Mouse (Mus musculus) MEL (cell line): Measurements from ENCODE around the gene Sobp. TPM values are rescaled to one million over a fixed set of nuclear protein-coding genes. Genes with fewer than 3 reads are reported as not detected.

Experiments used
- DNase-seq: peaks from one replicate; pipeline ENCODE4 v3.0.0; 2011; ENCODE audit warnings: low read depth, low spot score
- H3K27ac ChIP-seq: 2 replicates; pipeline ENCODE4 v1.5.1; 2012; ENCODE audit warnings: low read depth, mild to moderate bottlenecking, control low read depth, low read length, moderate library complexity; ENCODE audit not compliant: control insufficient read depth
- H3K27me3 ChIP-seq, 2 experiments: fragments of 150-350 bp in 1 of 2; sonication (generic) in 1 of 2; 2 replicates each; pipeline ENCODE4 v1.6.1; 2012; ENCODE audit warnings: low read length in 2 of 2, mild to moderate bottlenecking in 2 of 2, improper control_type of control experiment in 1 of 2, moderate library complexity in 1 of 2; ENCODE audit not compliant: insufficient read depth in 2 of 2, control insufficient read depth in 1 of 2
- H3K36me3 ChIP-seq, 2 experiments: 2 replicates each; pipeline ENCODE4 v1.6.1; 2012 to 2014; ENCODE audit warnings: low read length in 2 of 2, improper control_type of control experiment in 1 of 2, inconsistent platforms in 1 of 2, mild to moderate bottlenecking in 1 of 2; ENCODE audit not compliant: insufficient read depth in 2 of 2, control insufficient read depth in 1 of 2
- H3K4me1 ChIP-seq, 2 experiments: fragments of 150-350 bp in 1 of 2; sonication (generic) in 1 of 2; 2 replicates each; pipeline ENCODE4 v1.6.1; 2012; ENCODE audit warnings: low read length in 2 of 2, improper control_type of control experiment in 1 of 2, mild to moderate bottlenecking in 1 of 2; ENCODE audit not compliant: insufficient read depth in 2 of 2, control insufficient read depth in 1 of 2
- H3K4me3 ChIP-seq, 2 experiments: fragments of 150-350 bp in 1 of 2; sonication (generic) in 1 of 2; 2 replicates each; pipeline ENCODE4 v1.5.1; 2012; ENCODE audit warnings: low read depth in 2 of 2, low read length in 2 of 2, mild to moderate bottlenecking in 2 of 2, moderate library complexity in 2 of 2, control low read depth in 1 of 2, improper control_type of control experiment in 1 of 2; ENCODE audit not compliant: control insufficient read depth in 1 of 2, insufficient read depth in 1 of 2
- H3K79me2 ChIP-seq: 2 replicates; pipeline ENCODE4 v1.6.1; 2012; ENCODE audit warnings: mild to moderate bottlenecking, low read length, moderate library complexity; ENCODE audit not compliant: control insufficient read depth, poor library complexity, insufficient read depth
- H3K9ac ChIP-seq: 2 replicates; pipeline ENCODE4 v1.6.1; 2012; ENCODE audit warnings: low read depth, mild to moderate bottlenecking, control low read depth, low read length, moderate library complexity; ENCODE audit not compliant: control insufficient read depth, poor library complexity, severe bottlenecking
- H3K9me3 ChIP-seq: fragments of 150-350 bp; sonication (generic); replicated peaks from 2 replicates; pipeline ENCODE4 v1.6.1; 2012; ENCODE audit warnings: mild to moderate bottlenecking, low read length, improper control_type of control experiment, moderate library complexity; ENCODE audit not compliant: insufficient read depth
- CHD1 ChIP-seq: IDR thresholded peaks from 2 replicates; pipeline ENCODE4 v1.6.1; 2012; ENCODE audit warnings: low read depth, mild to moderate bottlenecking, inconsistent platforms, low read length, improper control_type of control experiment
- CHD2 ChIP-seq: IDR thresholded peaks from 2 replicates; pipeline ENCODE4 v1.6.1; 2011; ENCODE audit warnings: low read length, improper control_type of control experiment
- CTCF ChIP-seq, 3 experiments: IDR thresholded peaks in 2 of 3; conservative IDR thresholded peaks in 1 of 3; 2 replicates each; pipeline ENCODE4 v1.5.1; 2011 to 2012; ENCODE audit warnings: low read length in 3 of 3, low read depth in 2 of 3, mild to moderate bottlenecking in 2 of 3, improper control_type of control experiment in 1 of 3, inconsistent platforms in 1 of 3, mixed read lengths in 1 of 3, moderate library complexity in 1 of 3; ENCODE audit not compliant: control insufficient read depth in 1 of 3, insufficient read depth in 1 of 3, poor library complexity in 1 of 3, severe bottlenecking in 1 of 3
- ELF1 ChIP-seq: IDR thresholded peaks from 2 replicates; pipeline ENCODE4 v1.6.1; 2014; ENCODE audit warnings: low read depth, mild to moderate bottlenecking, inconsistent platforms, low read length, improper control_type of control experiment, moderate library complexity
- GATA1 ChIP-seq: IDR thresholded peaks from 2 replicates; pipeline ENCODE4 v1.6.1; 2011; ENCODE audit warnings: low read depth, low read length, improper control_type of control experiment
- JUND ChIP-seq: IDR thresholded peaks from 2 replicates; pipeline ENCODE4 v1.6.1; 2011; ENCODE audit warnings: low read depth, mild to moderate bottlenecking, improper control_type of control experiment, low read length
- KAT2A ChIP-seq: conservative IDR thresholded peaks from 2 replicates; pipeline ENCODE4 v1.6.1; 2012; ENCODE audit warnings: low read depth, low read length, improper control_type of control experiment, inconsistent platforms
- MAFK ChIP-seq: IDR thresholded peaks from 2 replicates; pipeline ENCODE4 v1.6.1; 2011; ENCODE audit warnings: low read depth, mild to moderate bottlenecking, low read length, improper control_type of control experiment, borderline replicate concordance
- MAX ChIP-seq: IDR thresholded peaks from 2 replicates; pipeline ENCODE4 v1.6.1; 2011; ENCODE audit warnings: low read length, improper control_type of control experiment
- MAZ ChIP-seq: IDR thresholded peaks from 2 replicates; pipeline ENCODE4 v1.6.1; 2012; ENCODE audit warnings: low read depth, mild to moderate bottlenecking, inconsistent platforms, low read length, improper control_type of control experiment
- MYB ChIP-seq: IDR thresholded peaks from 2 replicates; pipeline ENCODE4 v1.6.1; 2011; ENCODE audit warnings: mild to moderate bottlenecking, low read depth, low read length, improper control_type of control experiment
- MYC ChIP-seq: IDR thresholded peaks from 2 replicates; pipeline ENCODE4 v1.6.1; 2011; ENCODE audit warnings: low read depth, mild to moderate bottlenecking, low read length, improper control_type of control experiment, moderate library complexity
- NELFE ChIP-seq: IDR thresholded peaks from 2 replicates; pipeline ENCODE4 v1.6.1; 2011; ENCODE audit warnings: low read depth, low read length, improper control_type of control experiment
- NRF1 ChIP-seq: IDR thresholded peaks from 2 replicates; pipeline ENCODE4 v1.6.1; 2014; ENCODE audit warnings: low read depth, mild to moderate bottlenecking, inconsistent platforms, low read length, improper control_type of control experiment, moderate library complexity; ENCODE audit not compliant: poor library complexity, insufficient read depth, severe bottlenecking
- POLR2AphosphoS5 ChIP-seq: IDR thresholded peaks from 2 replicates; pipeline ENCODE4 v1.6.1; 2012; ENCODE audit warnings: low read depth, borderline replicate concordance, mild to moderate bottlenecking, inconsistent platforms, low read length, moderate library complexity, mixed read lengths
- RAD21 ChIP-seq: IDR thresholded peaks from 2 replicates; pipeline ENCODE4 v1.6.1; 2011; ENCODE audit warnings: mild to moderate bottlenecking, low read depth, low read length, improper control_type of control experiment
- RCOR1 ChIP-seq: IDR thresholded peaks from 2 replicates; pipeline ENCODE4 v1.6.1; 2012; ENCODE audit warnings: low read depth, mild to moderate bottlenecking, inconsistent platforms, low read length, improper control_type of control experiment
- SMC3 ChIP-seq: IDR thresholded peaks from 2 replicates; pipeline ENCODE4 v1.6.1; 2011; ENCODE audit warnings: low read depth, low read length, improper control_type of control experiment
- TBP ChIP-seq: IDR thresholded peaks from 2 replicates; pipeline ENCODE4 v1.8.0; 2011; ENCODE audit warnings: low read depth, low read length, improper control_type of control experiment
- TCF12 ChIP-seq: IDR thresholded peaks from 2 replicates; pipeline ENCODE4 v1.6.1; 2014; ENCODE audit warnings: low read depth, mild to moderate bottlenecking, inconsistent platforms, low read length, improper control_type of control experiment, moderate library complexity
- UBTF ChIP-seq: IDR thresholded peaks from 2 replicates; pipeline ENCODE4 v1.6.1; 2012; ENCODE audit warnings: low read depth, mild to moderate bottlenecking, inconsistent platforms, low read length, improper control_type of control experiment, moderate library complexity, borderline replicate concordance; ENCODE audit not compliant: insufficient read depth
- USF1 ChIP-seq: IDR thresholded peaks from 2 replicates; pipeline ENCODE4 v1.6.1; 2014; ENCODE audit warnings: low read depth, mild to moderate bottlenecking, inconsistent platforms, low read length, improper control_type of control experiment, moderate library complexity
- USF2 ChIP-seq, 2 experiments: IDR thresholded peaks; 2 replicates each; pipeline ENCODE4 v1.6.1; 2011 to 2012; ENCODE audit warnings: improper control_type of control experiment in 2 of 2, low read length in 2 of 2, borderline replicate concordance in 1 of 2, inconsistent platforms in 1 of 2, low read depth in 1 of 2, mild to moderate bottlenecking in 1 of 2; ENCODE audit not compliant: insufficient read depth in 1 of 2
- ZC3H11A ChIP-seq: IDR thresholded peaks from 2 replicates; pipeline ENCODE4 v1.6.1; 2012; ENCODE audit warnings: low read depth, mild to moderate bottlenecking, inconsistent platforms, low read length, improper control_type of control experiment
- ZKSCAN1 ChIP-seq: IDR thresholded peaks from 2 replicates; pipeline ENCODE4 v1.6.1; 2012; ENCODE audit warnings: low read depth, mild to moderate bottlenecking, inconsistent platforms, low read length, improper control_type of control experiment, moderate library complexity
- ZMIZ1 ChIP-seq: IDR thresholded peaks from 2 replicates; pipeline ENCODE4 v1.6.1; 2012; ENCODE audit warnings: low read depth, mild to moderate bottlenecking, inconsistent platforms, low read length, improper control_type of control experiment, moderate library complexity
- ZNF384 ChIP-seq: IDR thresholded peaks from 2 replicates; pipeline ENCODE4 v1.6.1; 2012; ENCODE audit warnings: low read depth, mild to moderate bottlenecking, inconsistent platforms, low read length, improper control_type of control experiment
- polyA plus RNA-seq, 2 experiments: library from polyadenylated mRNA; stranded (reverse) in 1 of 2; unstranded in 1 of 2; fragments of >175 nt in 1 of 2; fragments of >200 nt in 1 of 2; gene quantifications; 2 replicates each; pipeline versions ENCODE4 v1.2.1 to v1.2.4; 2012; ENCODE audit warnings: low replicate concordance in 2 of 2, low read depth in 1 of 2; ENCODE audit not compliant: insufficient read length in 2 of 2, insufficient read depth in 1 of 2, missing spikeins in 1 of 2
- total RNA-seq: library from RNA; depleted of rRNA; stranded (reverse); fragments of 300-350 nt; gene quantifications from 2 replicates; pipeline ENCODE4 v1.2.3, GENCODE M21; 2012

The Sobp gene
- total and polyA plus RNA-seq, 3 experiments: not detected

DNA sequence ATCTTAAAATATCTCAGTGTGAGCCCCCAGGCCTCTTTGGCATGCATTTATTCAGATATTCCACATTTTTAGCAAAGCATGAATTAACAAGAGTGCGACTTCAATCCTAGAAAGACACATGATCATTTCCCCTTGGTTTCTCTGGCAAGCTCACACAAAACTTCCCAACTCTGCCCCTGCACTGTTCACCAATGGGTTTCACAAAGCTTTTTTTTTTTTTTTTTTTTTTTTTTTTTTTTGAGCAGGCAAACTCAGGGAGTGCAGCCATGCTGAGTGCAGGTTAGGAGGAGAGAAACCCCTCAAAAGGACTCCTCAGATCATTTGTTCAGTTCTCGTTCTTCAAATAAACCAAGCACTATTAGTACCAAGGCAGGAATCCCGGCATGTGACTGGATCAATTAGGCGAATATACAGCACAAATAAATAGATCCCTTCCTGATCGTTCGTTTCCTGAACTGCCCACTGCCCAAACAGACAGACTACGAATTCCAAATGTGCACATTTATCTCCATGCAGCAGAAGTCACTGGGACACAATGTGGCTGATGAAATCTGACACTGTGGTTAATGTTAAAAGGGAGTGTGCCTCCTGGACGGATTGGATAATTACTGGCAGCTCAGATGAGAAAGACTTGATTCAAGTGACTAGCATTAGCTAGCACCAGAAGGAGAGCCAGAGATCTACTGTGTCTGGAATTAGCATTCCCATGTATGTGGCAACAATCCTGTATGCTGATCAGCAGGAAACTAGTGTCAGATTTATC, 53.5 kb downstream of the Sobp start (continued):
- TF ChIP-seq ZNF384 (peak; percentile 76), ZKSCAN1 (no peak), CHD2 (no peak), KAT2A (no peak), UBTF (no peak), MYB (no peak), ELF1 (no peak), RAD21 (no peak), CTCF (IDR thresholded peaks at IDR 0.05 in 2 of 3, conservative IDR thresholded peaks at IDR 0.05 in 1 of 3; ENCODE audit: control insufficient read depth in 1 of 3, insufficient read depth in 1 of 3, low read depth in 2 of 3, low read length in 3 of 3, poor library complexity in 1 of 3, severe bottlenecking in 1 of 3) (no peak), NRF1 (no peak), USF2 (IDR thresholded peaks at IDR 0.05; ENCODE audit: borderline replicate concordance in 1 of 2, insufficient read depth in 1 of 2, low read depth in 1 of 2, low read length in 2 of 2) (no peak), TCF12 (peak; percentile 96), TBP (no peak), GATA1 (peak; percentile 91)

DNA sequence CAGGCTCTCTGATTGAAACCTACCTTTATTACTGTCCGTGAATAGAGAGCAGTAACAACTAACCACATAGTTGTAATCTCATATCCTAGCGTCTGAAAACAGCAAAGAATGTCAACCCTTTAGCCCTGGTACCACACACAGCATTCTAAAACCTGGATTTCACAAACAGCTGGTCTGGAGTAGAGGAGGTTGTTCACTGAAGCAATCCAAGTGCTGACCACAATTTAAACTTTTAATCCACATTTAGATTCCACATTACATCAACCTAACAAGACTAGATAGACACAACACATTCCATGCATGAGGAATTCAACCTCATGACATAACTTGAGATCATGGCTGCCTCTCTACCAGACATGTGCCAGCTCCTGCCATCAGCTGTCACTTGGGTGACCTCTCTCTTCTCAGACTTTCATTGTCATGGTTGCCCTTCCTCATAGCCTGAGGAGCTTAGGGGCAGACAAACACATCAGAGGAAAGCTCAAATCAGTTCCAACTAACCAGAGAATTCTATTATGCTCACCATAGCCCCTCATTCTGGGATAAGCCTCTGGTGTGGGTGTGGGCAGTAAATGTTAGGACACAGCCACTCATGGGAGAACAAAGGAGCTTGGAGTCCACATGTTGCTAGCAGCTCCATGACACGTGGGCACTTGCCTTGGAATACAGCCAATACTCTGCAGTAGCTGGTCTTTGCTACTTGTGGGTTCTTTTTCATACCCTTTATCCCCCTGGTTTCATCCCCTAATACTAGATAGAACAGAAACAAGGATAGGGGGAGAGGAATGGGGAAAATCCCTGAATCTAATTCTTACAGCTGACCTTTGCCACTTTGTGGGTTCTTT, 58.0 kb downstream of the Sobp start:
- Histone ChIP-seq H3K4me3 (no peak overlapping the region), H3K36me3 (peaks cover 0 to 5% of the 10 kb centered on the region in 2 experiments; a peak in 2 of 4 replicates), H3K79me2 (no peaks in the 10 kb centered on the region), H3K27me3 (no peaks in the 10 kb centered on the region), H3K27ac (no peak overlapping the region), H3K4me1 (peaks cover under 1 to 2% of the 10 kb centered on the region in 2 experiments; a peak in 2 of 4 replicates), H3K9ac (no peak overlapping the region), H3K9me3 (no peaks in the 10 kb centered on the region)
- no peak for DNase-seq
- TF ChIP-seq JUND: no peak
- no peak for TF ChIP-seq USF1
- no peak for TF ChIP-seq MYC
- no peak for TF ChIP-seq USF2 (IDR thresholded peaks at IDR 0.05; ENCODE audit: borderline replicate concordance in 1 of 2, insufficient read depth in 1 of 2, low read depth in 1 of 2, low read length in 2 of 2)
- no peak for TF ChIP-seq RAD21
- no peak for TF ChIP-seq MYB
- no peak for TF ChIP-seq ZC3H11A
- no peak for TF ChIP-seq MAZ
- no peak for TF ChIP-seq RCOR1
- no peak for TF ChIP-seq ZMIZ1
- TF ChIP-seq TCF12: no peak
- TF ChIP-seq NELFE: no peak
- no peak for TF ChIP-seq ELF1
- no peak for TF ChIP-seq CHD2
- TF ChIP-seq POLR2AphosphoS5: no peak
- no peak for TF ChIP-seq CHD1
- no peak for TF ChIP-seq MAX
- no peak for TF ChIP-seq SMC3
- TF ChIP-seq MAFK: no peak
